12 mouse cellular contexts compared by ENCODE assay signal in genomic region chr15:102255547-102256255, GRCm38 (mm10). TPM values are rescaled to one million over a fixed set of nuclear protein-coding genes. Genes with fewer than 3 reads are reported as not detected.
DNase-seq lines count a peak whose midpoint lies in the region; ATAC-seq lines count a peak whose summit lies in the region.
"Had no signal": no experiment of that assay in that cellular context is flagged by ENCODE, and none has a peak within 500 bp of the region (broad histone marks: within the 10 kb centered on the region; RNA-seq: fewer than 3 reads in every experiment).

No protein-coding gene starts in this region.

- DNase-seq in heart, embryonic 10.5 days (ENCODE audit: low spot score), result no peak
- DNase-seq in heart, postnatal 25 days (ENCODE audit: low spot score), result no peak
- peak; percentile 54 for DNase-seq in kidney, adult 11 months
- DNase-seq in adrenal gland, postnatal 4 days (ENCODE audit: low spot score in 2 of 2), result no peak
- DNase-seq in left cerebral cortex, adult 18-20 months (ENCODE audit: low spot score in 2 of 2), result no peak
- DNase-seq in gastrocnemius, postnatal 10 days, result no peak

- H3K4me2 ChIP-seq in lung, embryonic 15.5 days, result peak overlapping the region; percentile 88

- peaks cover 48% of the 10 kb centered on the region for H3K4me1 ChIP-seq in heart, embryonic 10.5 days
- H3K4me1 ChIP-seq in brown adipose tissue, adult 24 weeks (ENCODE audit: control insufficient read depth, insufficient read depth, insufficient read length, low read length), result no peaks in the 10 kb centered on the region; the same call in 1 of the 2 replicates
- peaks cover 73% of the 10 kb centered on the region for H3K4me1 ChIP-seq in lung, embryonic 15.5 days

- intact Hi-C loops in heart, postnatal 25 days (cut with DNase I), result no loop called here

- H3K9me3 ChIP-seq in heart, embryonic 10.5 days, result no peaks in the 10 kb centered on the region
- H3K9me3 ChIP-seq in lung, embryonic 15.5 days, result no peaks in the 10 kb centered on the region

- 40% methylated on average over 14 of the region's 14 CpGs for WGBS in heart, embryonic 10.5 days
- WGBS in lung, embryonic 15.5 days, result 33% methylated on average over 11 of the region's 14 CpGs

- peak overlapping the region; percentile 70 for H3K9ac ChIP-seq in lung, embryonic 15.5 days

- H3K27ac ChIP-seq in heart, embryonic 10.5 days, result peak overlapping the region; percentile 52
- H3K27ac ChIP-seq in brown adipose tissue, adult 24 weeks (replicated peaks; ENCODE audit: low read depth, low read length), result no peak overlapping the region
- peak overlapping the region; percentile 96 for H3K27ac ChIP-seq in lung, embryonic 15.5 days

- H3K4me3 ChIP-seq in heart, embryonic 10.5 days, result peak overlapping the region; percentile 69
- H3K4me3 ChIP-seq in brown adipose tissue, adult 24 weeks (ENCODE audit: insufficient read depth, low read depth, low read length), result 0 out of 2 replicates have a peak overlapping the region, but pooled peaks have one; percentile 78
- H3K4me3 ChIP-seq in lung, embryonic 15.5 days, result peak overlapping the region; percentile 74

- 0 out of 2 replicates have a peak, but pooled peaks cover 4% of the 10 kb centered on the region for H3K36me3 ChIP-seq in heart, embryonic 10.5 days
- peaks cover 14% of the 10 kb centered on the region; the same call in 1 of the 2 replicates for H3K36me3 ChIP-seq in lung, embryonic 15.5 days

- peak; percentile 45 for ATAC-seq in lung, embryonic 15.5 days (ENCODE audit: borderline replicate concordance, extremely low read depth, low FRiP score, low TSS enrichment)

- peaks cover 93% of the 10 kb centered on the region for H3K27me3 ChIP-seq in heart, embryonic 10.5 days (ENCODE audit: insufficient read depth, poor library complexity, severe bottlenecking)
- no peaks in the 10 kb centered on the region for H3K27me3 ChIP-seq in lung, embryonic 15.5 days

RNA-seq across cellular contexts. Expression of gene Rarg, which starts 1.6 kb away (rescaled TPM):
- 11.3 and 17.3 TPM in 2 replicates for polyA plus RNA-seq in heart, embryonic 10.5 days (2016; fragmentation: Nextera tagmentation; extraction: Ambion mirVana)
- 10 to 100 TPM; 17.0 to 20.8 TPM for total RNA-seq in heart, postnatal 25 days (2021)
- 10.3 and 12.1 TPM in 2 replicates for polyA plus RNA-seq in brown adipose tissue, adult 24 weeks (2012; ENCODE audit: insufficient read depth, insufficient read length, missing spikeins)
- polyA plus RNA-seq in lung, embryonic 15.5 days (2015; fragmentation: Nextera tagmentation; extraction: Ambion mirVana), result 43.7 and 43.8 TPM in 2 replicates
- total RNA-seq in adrenal gland, postnatal 4 days (2021), result 10 to 100 TPM; 24.8 to 28.6 TPM
- 10 to 100 TPM; 12.8 to 15.7 TPM for total RNA-seq in left cerebral cortex, adult 18-20 months (2021)
- 10 to 100 TPM; 12.4 to 22.2 TPM for total RNA-seq in gastrocnemius, postnatal 10 days (2021)

RNA-seq across cellular contexts. Expression of gene Gm9918, which starts 14.7 kb away (rescaled TPM):
- polyA plus RNA-seq in heart, embryonic 10.5 days (2016; fragmentation: Nextera tagmentation; extraction: Ambion mirVana), result 0.23 TPM in 1 of 2 replicates, not detected in the other
- total RNA-seq in heart, postnatal 25 days (2021), result not detected
- not detected in 2 replicates for polyA plus RNA-seq in brown adipose tissue, adult 24 weeks (2012; ENCODE audit: insufficient read depth, insufficient read length, missing spikeins)
- polyA plus RNA-seq in lung, embryonic 15.5 days (2015; fragmentation: Nextera tagmentation; extraction: Ambion mirVana), result 0.53 and 0.57 TPM in 2 replicates
- total RNA-seq in adrenal gland, postnatal 4 days (2021), result under 1 TPM; 0.17 to 0.31 TPM
- not detected for total RNA-seq in left cerebral cortex, adult 18-20 months (2021)
- total RNA-seq in gastrocnemius, postnatal 10 days (2021), result not detected
- total RNA-seq: hematopoietic stem cell, adult 5-6 weeks; megakaryocyte-erythroid progenitor cell, adult 5-6 weeks; MEL had no signal
- polyA plus RNA-seq: spleen, adult 2 months had no signal

RNA-seq across cellular contexts. Expression of gene Mfsd5, which starts 23.6 kb away (rescaled TPM):
- 55.7 and 63.4 TPM in 2 replicates for polyA plus RNA-seq in heart, embryonic 10.5 days (2016; fragmentation: Nextera tagmentation; extraction: Ambion mirVana)
- total RNA-seq in heart, postnatal 25 days (2021), result 10 to 100 TPM; 15.5 to 18.5 TPM
- polyA plus RNA-seq in brown adipose tissue, adult 24 weeks (2012; ENCODE audit: insufficient read depth, insufficient read length, missing spikeins), result 17.0 and 20.0 TPM in 2 replicates
- 63.8 and 65.3 TPM in 2 replicates for polyA plus RNA-seq in lung, embryonic 15.5 days (2015; fragmentation: Nextera tagmentation; extraction: Ambion mirVana)
- 10 to 100 TPM; 34.4 to 36.7 TPM for total RNA-seq in adrenal gland, postnatal 4 days (2021)
- total RNA-seq in left cerebral cortex, adult 18-20 months (2021), result 10 to 100 TPM; 42.8 to 44.5 TPM
- total RNA-seq in gastrocnemius, postnatal 10 days (2021), result 10 to 100 TPM; 16.1 to 17.6 TPM

RNA-seq across cellular contexts. Expression of gene Itgb7, which starts 24.0 kb away (rescaled TPM):
- 0.22 and 1.5 TPM in 2 replicates for polyA plus RNA-seq in heart, embryonic 10.5 days (2016; fragmentation: Nextera tagmentation; extraction: Ambion mirVana)
- total RNA-seq in heart, postnatal 25 days (2021), result 1 to 10 TPM; 1.3 TPM
- 2.0 and 4.6 TPM in 2 replicates for polyA plus RNA-seq in brown adipose tissue, adult 24 weeks (2012; ENCODE audit: insufficient read depth, insufficient read length, missing spikeins)
- 2.0 and 3.2 TPM in 2 replicates for polyA plus RNA-seq in lung, embryonic 15.5 days (2015; fragmentation: Nextera tagmentation; extraction: Ambion mirVana)
- 1 to 10 TPM; 1.1 to 3.6 TPM for total RNA-seq in adrenal gland, postnatal 4 days (2021)
- 1 to 10 TPM in 1 of 2 experiments, under 1 TPM in 1; 0.91 to 1.1 TPM for total RNA-seq in left cerebral cortex, adult 18-20 months (2021)
- 1 to 10 TPM in 1 of 2 experiments, under 1 TPM in 1; 0.59 to 1.3 TPM for total RNA-seq in gastrocnemius, postnatal 10 days (2021)

RNA-seq across cellular contexts. Expression of gene Espl1, which starts 40.4 kb away (rescaled TPM):
- polyA plus RNA-seq in heart, embryonic 10.5 days (2016; fragmentation: Nextera tagmentation; extraction: Ambion mirVana), result 35.8 and 40.9 TPM in 2 replicates
- total RNA-seq in heart, postnatal 25 days (2021), result 1 to 10 TPM in 1 of 2 experiments, under 1 TPM in 1; 0.65 to 1.9 TPM
- 1.5 TPM in 1 of 2 replicates, not detected in the other for polyA plus RNA-seq in brown adipose tissue, adult 24 weeks (2012; ENCODE audit: insufficient read depth, insufficient read length, missing spikeins)
- 27.6 and 32.2 TPM in 2 replicates for polyA plus RNA-seq in lung, embryonic 15.5 days (2015; fragmentation: Nextera tagmentation; extraction: Ambion mirVana)
- 10 to 100 TPM; 16.5 to 24.5 TPM for total RNA-seq in adrenal gland, postnatal 4 days (2021)
- total RNA-seq in left cerebral cortex, adult 18-20 months (2021), result 1 to 10 TPM in 1 of 2 experiments, under 1 TPM in 1; 0.77 to 1.4 TPM
- total RNA-seq in gastrocnemius, postnatal 10 days (2021), result 1 to 10 TPM; 5.3 to 7.8 TPM
